Mouse (Mus musculus) megakaryocyte, adult 5-6 weeks (primary cell): Measurements from ENCODE around the gene Jph4. TPM values are rescaled to one million over a fixed set of nuclear protein-coding genes. Genes with fewer than 3 reads are reported as not detected.

Experiments
- ATAC-seq: 2 replicates; pipeline ENCODE4 v1.8.0; 2016; ENCODE audit warnings: mild to moderate bottlenecking, inconsistent platforms; ENCODE audit not compliant: poor library complexity, severe bottlenecking
- total RNA-seq, 2 experiments: library from RNA; stranded (forward) in 1 of 2; stranded (reverse) in 1 of 2; fragments of 153-499, 151-499 nt in 1 of 2; fragments of 221-1000, 200-1000 nt in 1 of 2; gene quantifications; 2 replicates each; pipeline versions ENCODE4 v1.2.3 to v1.2.4; 2015 to 2017

Jph4 gene
- total RNA-seq, 2 experiments from 2014 or later = not detected

DNA sequence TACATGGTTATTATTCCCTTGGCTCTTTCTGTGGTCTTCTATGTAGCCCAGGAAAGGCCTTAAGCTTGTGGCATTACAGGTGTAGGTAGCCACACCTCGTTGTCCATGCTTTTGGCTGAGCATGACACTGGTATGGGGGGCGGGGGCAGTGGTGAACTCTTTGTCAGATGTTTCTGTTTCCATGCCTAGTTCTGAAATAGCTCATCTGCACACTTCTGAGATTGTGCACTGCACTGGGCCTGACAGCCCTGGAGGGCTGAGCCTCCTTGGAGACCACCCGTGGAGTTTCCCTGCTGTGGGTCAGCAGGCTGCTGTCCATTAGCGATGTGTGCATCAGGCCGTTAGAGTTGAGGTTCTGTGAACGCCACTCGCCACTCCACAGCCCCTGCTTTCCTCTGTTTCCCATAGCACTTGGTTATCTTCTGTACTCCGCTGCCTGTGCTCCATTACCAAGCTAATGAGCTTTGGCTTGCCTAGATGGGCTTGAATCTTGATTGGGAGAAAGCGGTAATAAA, 20.1 kb downstream of the Jph4 start:
- ATAC-seq = no peak

GRCm38 (mm10) chr14:55095671-55096070, 21.1 kb downstream of the Jph4 start:
- ATAC-seq = no peak

DNA sequence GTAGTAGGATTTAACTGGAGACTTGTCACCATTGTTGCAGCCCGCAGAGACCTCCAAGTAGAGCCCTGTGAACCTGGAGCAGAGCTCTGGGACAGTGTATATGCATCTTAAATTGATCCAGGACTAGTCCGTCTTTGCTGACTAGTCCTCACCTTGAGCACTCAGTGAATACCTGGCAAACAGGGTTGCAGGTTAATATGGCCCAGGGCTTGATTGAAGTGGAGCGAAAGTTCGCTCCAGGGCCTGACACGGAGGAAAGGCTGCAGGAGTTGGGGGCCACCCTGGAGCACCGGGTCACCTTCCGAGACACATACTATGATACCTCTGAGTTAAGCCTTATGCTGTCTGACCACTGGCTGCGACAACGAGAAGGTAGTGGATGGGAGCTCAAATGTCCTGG, 21.5 kb downstream of the Jph4 start:
- no peak for ATAC-seq

- ATAC-seq = peak; percentile 57
Measured at GRCm38 (mm10) chr14:55094704-55095231, 22.0 kb downstream of the Jph4 start, which contains the start of gene Thtpa. Thtpa (plus strand) TSS chr14:55094784.

- no peak for ATAC-seq
Measured at GRCm38 (mm10) chr14:55093927-55094326, 22.8 kb downstream of the Jph4 start.

GRCm38 (mm10) chr14:55092011-55092577, 24.6 kb downstream of the Jph4 start, which contains the start of gene Zfhx2:
Zfhx2 (minus strand) TSS chr14:55092324.
- ATAC-seq = peak; percentile 88

- ATAC-seq = no peak
Measured at GRCm38 (mm10) chr14:55091209-55091865, 25.4 kb downstream of the Jph4 start.

DNA sequence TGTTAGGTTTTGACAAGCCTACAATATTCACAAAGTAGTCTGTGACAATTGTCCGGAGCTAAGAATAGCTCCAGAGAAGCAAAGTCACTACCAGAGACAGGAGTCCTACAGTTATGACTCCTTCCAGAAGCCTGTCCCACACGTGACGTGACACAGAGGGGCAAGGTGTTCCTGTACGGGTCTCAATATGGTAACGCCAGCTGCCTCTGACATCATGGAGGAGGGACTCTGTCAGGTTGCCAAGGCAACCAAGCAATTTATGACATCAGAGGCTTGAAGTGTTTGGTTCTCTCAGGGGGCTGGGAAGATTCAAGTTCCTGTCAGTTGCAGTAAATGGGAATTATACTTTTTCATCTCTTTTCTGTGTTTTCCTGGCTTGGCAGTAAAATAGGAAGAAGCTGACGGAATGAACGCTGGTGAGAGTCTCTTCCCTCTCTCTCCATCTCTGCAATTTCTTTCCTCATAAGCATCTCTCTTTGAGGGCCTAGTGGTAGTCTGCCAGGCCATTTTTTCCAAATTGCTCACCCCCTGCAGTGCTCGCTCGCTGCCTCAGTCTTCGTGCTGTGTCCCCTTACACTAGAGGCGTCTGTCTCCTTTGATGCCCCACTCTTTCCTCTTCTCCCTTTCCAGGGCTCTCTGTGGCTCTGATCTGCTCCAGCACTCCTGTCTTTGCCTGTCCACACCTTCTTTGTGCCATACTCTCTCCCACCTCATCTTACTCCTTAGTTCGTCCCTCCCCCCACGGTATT, 27.4 kb downstream of the Jph4 start:
- ATAC-seq = no peak

DNA sequence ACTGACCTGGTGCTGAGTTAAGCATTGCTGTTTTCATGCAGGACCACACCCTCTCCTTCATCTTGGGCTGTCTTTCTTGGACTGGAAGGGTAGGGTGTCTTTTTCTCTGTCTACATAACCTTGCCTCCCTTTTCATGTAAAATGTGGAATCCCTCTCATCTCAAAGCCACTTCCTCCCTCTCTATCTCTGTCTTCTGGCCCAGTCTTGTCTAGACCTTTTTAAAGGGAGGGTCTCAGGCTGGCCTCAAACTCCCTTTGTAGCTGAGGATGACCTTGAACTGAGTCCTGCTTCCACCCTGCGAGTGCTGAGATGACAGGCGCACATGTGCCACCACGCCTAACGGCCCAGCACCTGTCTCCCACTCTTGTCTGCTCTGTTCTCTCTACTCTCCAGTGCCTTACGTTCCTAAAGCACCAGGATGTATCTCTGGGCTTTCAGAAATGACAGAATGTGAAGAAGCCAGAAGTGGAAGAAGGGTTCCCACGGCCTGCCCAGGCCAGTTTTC, 30.7 kb downstream of the Jph4 start:
- ATAC-seq = no peak

- no peak for ATAC-seq
Measured at GRCm38 (mm10) chr14:55085324-55086008, 31.3 kb downstream of the Jph4 start.

- ATAC-seq = no peak
Measured at GRCm38 (mm10) chr14:55083481-55083880, 33.3 kb downstream of the Jph4 start.

GRCm38 (mm10) chr14:55081105-55081504, 35.6 kb downstream of the Jph4 start:
- ATAC-seq = no peak

DNA sequence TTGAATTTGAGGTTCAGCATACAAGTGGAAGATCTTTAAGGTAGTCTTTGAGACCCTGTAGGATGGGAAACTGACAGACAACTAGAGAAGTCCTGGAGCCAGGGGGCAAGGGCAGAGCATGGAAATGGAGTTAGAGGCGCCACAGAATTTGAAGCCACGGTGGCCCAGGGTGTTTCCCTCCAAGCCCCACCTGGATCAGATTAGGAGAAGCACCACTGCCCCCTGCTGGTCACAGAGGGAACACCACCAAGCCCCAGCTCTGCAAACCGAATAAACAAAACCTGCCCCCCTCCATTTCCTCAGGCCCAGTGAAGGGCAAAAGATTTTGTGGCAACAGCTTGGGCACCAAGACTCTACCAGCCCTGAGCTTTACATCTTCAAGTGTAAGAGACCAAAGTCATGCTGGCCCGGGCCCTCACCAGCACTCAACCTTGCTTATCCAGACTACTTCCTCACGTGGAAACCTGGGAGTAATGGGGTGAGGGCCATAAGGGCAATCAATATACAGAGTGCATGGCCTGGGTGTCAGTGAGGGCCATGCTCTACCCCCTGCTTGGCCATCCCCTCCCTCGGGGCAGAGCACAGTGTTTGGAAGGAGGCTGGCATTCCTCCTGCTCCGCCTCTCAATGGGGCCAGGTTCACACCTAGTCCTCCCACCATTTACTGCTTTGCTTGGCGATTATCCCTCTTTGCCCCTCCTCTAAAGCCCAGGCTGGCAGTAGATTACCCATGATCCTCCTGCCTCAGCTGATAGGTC, 37.3 kb downstream of the Jph4 start:
- ATAC-seq = peak; percentile 90

DNA sequence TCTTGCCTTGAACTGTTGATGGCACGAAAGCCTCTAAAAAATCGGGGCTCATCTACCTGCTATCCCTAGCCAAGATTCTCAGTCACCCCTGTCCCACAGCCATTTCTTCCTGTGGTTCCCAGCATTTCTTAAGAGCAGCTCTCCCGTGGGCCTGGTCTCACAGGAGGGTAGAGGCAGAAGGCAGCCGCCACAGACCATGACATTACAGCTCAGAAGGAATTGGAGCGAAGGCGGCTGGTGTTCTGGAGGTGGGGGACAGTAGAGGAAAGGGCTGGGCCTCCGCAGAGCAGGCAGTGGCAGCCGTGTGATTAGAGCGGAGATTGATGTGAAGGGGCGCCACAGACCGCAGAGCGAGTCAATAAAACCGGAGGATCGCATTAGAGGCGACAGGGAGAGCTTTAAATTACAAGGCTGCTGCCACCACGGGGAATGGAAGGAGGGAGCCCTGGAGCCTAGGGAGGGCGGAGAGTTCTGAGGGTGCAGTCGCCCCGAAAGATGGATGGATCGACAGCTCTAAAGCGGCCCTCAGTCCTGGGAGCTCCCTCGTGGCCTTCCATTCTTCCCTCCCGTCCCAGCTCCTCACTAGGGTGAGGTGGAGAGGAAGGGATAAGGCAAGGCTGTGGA, 38.3 kb downstream of the Jph4 start:
- no peak; the same call in 1 of the 2 replicates for ATAC-seq

DNA sequence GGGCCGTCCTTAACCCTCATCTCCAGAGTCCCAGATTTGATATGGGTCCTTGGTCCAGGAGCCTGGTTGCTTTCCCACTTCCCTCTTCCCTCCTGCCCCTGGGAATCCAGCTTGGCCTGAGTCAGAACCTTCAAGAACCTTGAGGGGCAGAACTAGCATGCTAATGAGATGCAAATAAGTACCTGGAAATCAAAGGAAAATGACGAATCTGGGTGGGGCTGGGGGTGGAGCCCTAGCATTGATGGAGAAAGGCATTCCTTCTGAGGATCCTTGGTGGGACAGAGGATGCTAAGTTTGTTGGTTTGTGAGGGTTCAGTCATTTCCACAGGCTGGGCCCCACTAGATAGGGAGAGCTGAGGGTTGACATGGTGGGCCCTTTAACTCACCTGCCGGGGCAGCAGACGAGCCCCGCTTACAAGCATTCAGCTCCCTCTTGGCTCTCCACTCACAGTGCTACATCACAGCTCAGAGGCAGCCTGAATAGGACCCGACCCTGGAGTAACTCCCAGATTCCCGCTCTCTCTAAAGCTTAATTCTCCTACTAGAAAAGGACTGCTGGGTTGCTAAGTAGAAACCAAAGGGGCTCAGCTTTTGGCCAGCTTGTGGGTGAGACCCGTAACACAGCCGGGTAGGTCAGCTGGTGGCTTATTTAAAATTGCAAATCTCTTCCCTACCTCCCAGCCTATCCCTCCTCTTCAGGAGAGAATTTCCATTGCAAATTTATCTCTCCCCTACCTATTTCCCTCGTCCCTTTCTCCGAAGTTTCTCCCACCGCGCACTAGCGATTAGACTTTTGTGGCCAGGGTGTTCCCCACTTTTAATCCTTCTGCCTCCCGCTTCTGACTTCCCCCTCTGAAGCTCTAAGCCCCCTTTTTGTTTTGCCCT, 39.0 kb downstream of the Jph4 start:
- ATAC-seq = no peak

DNA sequence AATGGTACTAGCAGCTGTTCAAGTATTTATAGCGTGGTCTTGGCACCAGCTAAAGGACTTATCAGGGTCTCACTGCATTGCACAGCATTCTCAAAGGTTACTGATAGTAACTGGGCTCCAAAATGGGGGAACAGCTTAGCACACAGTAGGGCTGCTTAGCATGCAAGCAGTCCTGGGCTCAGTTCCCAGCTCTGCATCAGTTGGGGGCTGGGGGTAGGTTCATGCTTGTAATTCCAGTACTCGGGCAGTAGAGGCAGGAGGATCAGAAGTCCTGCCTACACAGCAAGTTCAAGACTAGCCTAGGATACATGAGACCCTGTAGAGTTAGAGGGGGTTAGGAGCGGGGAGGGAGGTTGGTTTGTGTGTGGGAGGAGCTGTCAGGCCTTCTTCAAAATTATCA, 39.8 kb downstream of the Jph4 start:
- ATAC-seq = no peak

- ATAC-seq = no peak
Measured at GRCm38 (mm10) chr14:55076224-55076623, 40.5 kb downstream of the Jph4 start.

DNA sequence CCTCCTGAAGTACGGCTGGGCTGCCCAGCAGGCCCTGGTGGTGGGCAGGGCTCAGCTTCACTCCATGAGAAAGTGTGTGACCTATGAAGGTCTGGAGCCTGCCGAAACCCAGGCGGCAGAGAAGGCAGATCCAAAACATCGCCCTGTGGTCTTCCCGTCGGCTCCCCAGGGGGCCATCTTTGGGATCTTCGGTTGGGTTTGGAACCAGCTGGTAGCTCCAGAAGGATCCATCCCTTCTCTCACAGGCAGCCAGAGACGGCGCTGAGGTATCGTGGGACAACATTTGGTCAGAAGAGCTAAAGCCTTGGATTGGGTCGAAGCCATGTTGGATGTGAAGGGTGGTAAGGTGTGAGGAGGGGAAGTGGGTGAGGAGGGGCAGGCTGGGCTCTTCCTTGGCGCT, 42.3 kb downstream of the Jph4 start:
- ATAC-seq = no peak

- ATAC-seq = no peak
Measured at GRCm38 (mm10) chr14:55071756-55072155, 45.0 kb downstream of the Jph4 start.
